Comparison of ENCODE assay signal across 14 mouse cellular contexts in genomic region chr6:14197107-14197506, GRCm38 (mm10).
"Had no signal": no experiment of that assay in that cellular context is flagged by ENCODE, and none has a peak within 500 bp of the region (broad histone marks: within the 10 kb centered on the region; RNA-seq: fewer than 3 reads in every experiment).

No protein-coding gene starts in this region.

- H3K4me1 ChIP-seq: limb, embryonic 10.5 days; liver, embryonic 15.5 days; midbrain, embryonic 10.5 days; neural tube, embryonic 15.5 days had no signal

- H3K36me3 ChIP-seq: limb, embryonic 10.5 days; liver, embryonic 15.5 days; midbrain, embryonic 10.5 days; neural tube, embryonic 15.5 days had no signal

- H3K27me3 ChIP-seq: liver, embryonic 15.5 days; neural tube, embryonic 15.5 days had no signal

- H3K27ac ChIP-seq: limb, embryonic 10.5 days; liver, embryonic 15.5 days; midbrain, embryonic 10.5 days; neural tube, embryonic 15.5 days had no signal

- H3K9me3 ChIP-seq: limb, embryonic 10.5 days; liver, embryonic 15.5 days; midbrain, embryonic 10.5 days; neural tube, embryonic 15.5 days had no signal

- ATAC-seq: lung, postnatal 0 days had no signal

- DNase-seq: kidney, postnatal 10 days; lung, adult 2 months; lung, postnatal 36 days; midbrain, embryonic 14.5 days; right cerebral cortex, postnatal 4 days; spleen, adult 18-20 months; thymus, postnatal 36 days had no signal

- H3K9ac ChIP-seq: liver, embryonic 15.5 days; neural tube, embryonic 15.5 days had no signal

- H3K4me3 ChIP-seq: limb, embryonic 10.5 days; liver, embryonic 15.5 days; midbrain, embryonic 10.5 days; myocyte; neural tube, embryonic 15.5 days had no signal

- H3K4me2 ChIP-seq: liver, embryonic 11.5 days; liver, embryonic 15.5 days; neural tube, embryonic 15.5 days had no signal
